In genomic region chr19:7122698-7123306, GRCm38 (mm10) we compare ENCODE assay signal across 10 mouse cellular contexts. TPM values are rescaled to one million over a fixed set of nuclear protein-coding genes. Genes with fewer than 3 reads are reported as not detected.
DNase-seq lines count a peak whose midpoint lies in the region; ATAC-seq and TF ChIP-seq lines count a peak whose summit lies in the region.
"Had no signal": no experiment of that assay in that cellular context is flagged by ENCODE, and none has a peak within 500 bp of the region (broad histone marks: within the 10 kb centered on the region; RNA-seq: fewer than 3 reads in every experiment).

No protein-coding gene starts in this region.

- DNase-seq in heart, adult 2 months: no peak
- no peak for DNase-seq in heart, adult 8-10 months (ENCODE audit: low spot score)
- no peak for DNase-seq in lung, postnatal 0 days (ENCODE audit: low spot score)
- DNase-seq in lung, postnatal 25 days (ENCODE audit: low spot score): no peak
- DNase-seq in left cerebral cortex, adult 11 months (ENCODE audit: low spot score): no peak
- DNase-seq in layer of hippocampus, adult 8-10 months (ENCODE audit: low spot score in 2 of 2): no peak
- DNase-seq: layer of hippocampus, adult 9-11 months had no signal

- H3K27ac ChIP-seq in heart, adult 2 months: peak overlapping the region; percentile 68
- no peak overlapping the region for H3K27ac ChIP-seq in lung, postnatal 0 days (ENCODE audit: low read length)
- no peak overlapping the region for H3K27ac ChIP-seq in intestine, embryonic 16.5 days (ENCODE audit: low read length)
- peak overlapping the region; percentile 23; the same call in 1 of the 2 replicates for H3K27ac ChIP-seq in stomach, embryonic 16.5 days (ENCODE audit: low read length)
- H3K27ac ChIP-seq: macrophage had no signal

- TF ChIP-seq POLR2A in heart, adult 2 months (IDR thresholded peaks at IDR 0.05; ENCODE audit: insufficient read depth, low read depth, low read length): no peak

- 0 out of 2 replicates have a peak overlapping the region, but pooled peaks have one; percentile 1 for H3K9ac ChIP-seq in heart, adult 2 months (ENCODE audit: low read depth, low read length)
- no peak overlapping the region for H3K9ac ChIP-seq in lung, postnatal 0 days (replicated peaks; ENCODE audit: low read depth)
- H3K9ac ChIP-seq in intestine, embryonic 16.5 days (ENCODE audit: low read depth, low read length): 0 out of 2 replicates have a peak overlapping the region, but pooled peaks have one; percentile 12
- peak overlapping the region; percentile 31 for H3K9ac ChIP-seq in stomach, embryonic 16.5 days (ENCODE audit: low read length)

- H3K9me3 ChIP-seq in lung, postnatal 0 days (ENCODE audit: low read length): no peaks in the 10 kb centered on the region
- no peaks in the 10 kb centered on the region for H3K9me3 ChIP-seq in intestine, embryonic 16.5 days (ENCODE audit: control insufficient read depth, low read length)
- no peaks in the 10 kb centered on the region for H3K9me3 ChIP-seq in stomach, embryonic 16.5 days (replicated peaks; ENCODE audit: control insufficient read depth, low read length)

- intact Hi-C loops in heart, adult 2 months (cut with DNase I): no loop called here

- WGBS in heart, adult 2 months: 36% methylated on average over 10 of the region's 10 CpGs
- 21% methylated on average over 10 of the region's 10 CpGs for WGBS in lung, postnatal 0 days
- 25% methylated on average over 10 of the region's 10 CpGs for WGBS in intestine, embryonic 16.5 days
- WGBS in stomach, embryonic 16.5 days: 20% methylated on average over 10 of the region's 10 CpGs

- no peaks in the 10 kb centered on the region for H3K36me3 ChIP-seq in heart, adult 2 months (ENCODE audit: control insufficient read depth, insufficient read depth, low read length)
- no peaks in the 10 kb centered on the region for H3K36me3 ChIP-seq in lung, postnatal 0 days (ENCODE audit: insufficient read depth, low read length)
- no peaks in the 10 kb centered on the region for H3K36me3 ChIP-seq in intestine, embryonic 16.5 days (ENCODE audit: control insufficient read depth, insufficient read depth, low read length)
- no peaks in the 10 kb centered on the region for H3K36me3 ChIP-seq in stomach, embryonic 16.5 days (ENCODE audit: control insufficient read depth, insufficient read depth, low read length)

- no peak overlapping the region for H3K4me2 ChIP-seq in lung, postnatal 0 days (replicated peaks; ENCODE audit: low read depth, low read length)
- H3K4me2 ChIP-seq in intestine, embryonic 16.5 days (ENCODE audit: low read depth, low read length): no peak overlapping the region
- no peak overlapping the region for H3K4me2 ChIP-seq in stomach, embryonic 16.5 days (ENCODE audit: low read depth, low read length)

- no peak for TF ChIP-seq CTCF in heart, adult 2 months (IDR thresholded peaks at IDR 0.05)
- no peak for TF ChIP-seq CTCF in lung, postnatal 0 days (IDR thresholded peaks at IDR 0.05)

- ATAC-seq in lung, postnatal 0 days: peak; percentile 75
- ATAC-seq in intestine, embryonic 16.5 days: no peak
- peak; percentile 37; the same call in 1 of the 2 replicates for ATAC-seq in stomach, embryonic 16.5 days (ENCODE audit: insufficient read depth, low FRiP score)

- H3K27me3 ChIP-seq in heart, adult 2 months (ENCODE audit: control insufficient read depth, insufficient read depth, low read length): no peaks in the 10 kb centered on the region
- no peaks in the 10 kb centered on the region for H3K27me3 ChIP-seq in lung, postnatal 0 days (replicated peaks; ENCODE audit: insufficient read depth, low read length)
- H3K27me3 ChIP-seq in intestine, embryonic 16.5 days (replicated peaks; ENCODE audit: control insufficient read depth, insufficient read depth, low read length): no peaks in the 10 kb centered on the region; the same call in 1 of the 2 replicates
- no peaks in the 10 kb centered on the region for H3K27me3 ChIP-seq in stomach, embryonic 16.5 days (ENCODE audit: control insufficient read depth, insufficient read depth, low read length)

- peaks cover 5% of the 10 kb centered on the region for H3K4me1 ChIP-seq in heart, adult 2 months (ENCODE audit: control insufficient read depth, insufficient read depth, low read length)
- H3K4me1 ChIP-seq in lung, postnatal 0 days (ENCODE audit: insufficient read depth, low read depth, low read length): peaks cover 6% of the 10 kb centered on the region; the same call in 1 of the 2 replicates
- peaks cover 26% of the 10 kb centered on the region for H3K4me1 ChIP-seq in intestine, embryonic 16.5 days (ENCODE audit: control insufficient read depth, insufficient read depth, low read length)
- peaks cover 24% of the 10 kb centered on the region for H3K4me1 ChIP-seq in stomach, embryonic 16.5 days (ENCODE audit: control insufficient read depth, insufficient read depth, low read length)

- H3K79me2 ChIP-seq in heart, adult 2 months (replicated peaks; ENCODE audit: control insufficient read depth, insufficient read depth, low read length): no peaks in the 10 kb centered on the region

- no peak overlapping the region for H3K4me3 ChIP-seq in heart, adult 2 months
- no peak overlapping the region for H3K4me3 ChIP-seq in lung, postnatal 0 days (ENCODE audit: low read depth, low read length)
- no peak overlapping the region for H3K4me3 ChIP-seq in intestine, embryonic 16.5 days (ENCODE audit: low read length)
- no peak overlapping the region for H3K4me3 ChIP-seq in stomach, embryonic 16.5 days (replicated peaks; ENCODE audit: low read length)

- no peak for TF ChIP-seq EP300 in heart, adult 2 months (IDR thresholded peaks at IDR 0.05; ENCODE audit: insufficient read depth, low read depth, low read length)
- TF ChIP-seq EP300 in lung, postnatal 0 days (IDR thresholded peaks at IDR 0.05): no peak

RNA-seq across cellular contexts. Expression of gene Flrt1, which starts 17.3 kb away (rescaled TPM):
- total RNA-seq in heart, adult 2 months (2021): 1 to 10 TPM; 1.1 to 1.2 TPM
- polyA plus RNA-seq in heart, adult 2 months (2012; rRNA removed): 0.84 and 0.94 TPM in 2 replicates
- total RNA-seq in heart, adult 8-10 months (2022): 1 to 10 TPM in 3 of 4 experiments, under 1 TPM in 1; 0.92 to 2.0 (median 1.4) TPM
- 0.17 and 0.19 TPM in 2 replicates for polyA plus RNA-seq in lung, postnatal 0 days (2015; fragmentation: Nextera tagmentation; extraction: Ambion mirVana)
- 1.6 and 1.9 TPM in 2 replicates for polyA plus RNA-seq in intestine, embryonic 16.5 days (2015; fragmentation: Nextera tagmentation; extraction: Ambion mirVana)
- polyA plus RNA-seq in stomach, embryonic 16.5 days (2015; fragmentation: Nextera tagmentation; extraction: Ambion mirVana): 3.4 and 3.6 TPM in 2 replicates
- 10 to 100 TPM; 18.9 to 23.5 (median 21.5) TPM for total RNA-seq in layer of hippocampus, adult 8-10 months (2022)
- polyA plus RNA-seq: macrophage had no signal

Comparison
In these comparisons a context has a peak if more than half of its experiments do, and no peak if none do; other contexts are left out.
1. H3K27ac ChIP-seq: peak in heart, adult 2 months (single experiment) and stomach, embryonic 16.5 days (single experiment); none in lung, postnatal 0 days (single experiment) and intestine, embryonic 16.5 days (single experiment).